Comparison of ENCODE assay signal across 27 mouse cellular contexts in genomic region chr6:149246166-149246701, GRCm38 (mm10). TPM values are rescaled to one million over a fixed set of nuclear protein-coding genes. Genes with fewer than 3 reads are reported as not detected.
A peak's percentile ranks its signal among the peaks of the same experiment; 100 is the strongest.
DNase-seq lines count a peak whose midpoint lies in the region; TF ChIP-seq lines count a peak whose summit lies in the region.
"Had no signal": no experiment of that assay in that cellular context is flagged by ENCODE, and none has a peak within 500 bp of the region (broad histone marks: within the 10 kb centered on the region; RNA-seq: fewer than 3 reads in every experiment).

No protein-coding gene starts in this region.

- H3K36me3 ChIP-seq in testis, adult 2 months (ENCODE audit: control insufficient read depth, insufficient read depth, low read length): no peaks in the 10 kb centered on the region
- H3K36me3 ChIP-seq: embryonic facial prominence, embryonic 10.5 days; embryonic facial prominence, embryonic 13.5 days; forebrain, embryonic 12.5 days; forebrain, embryonic 15.5 days; heart, embryonic 10.5 days had no signal

- H3K27me3 ChIP-seq in testis, adult 2 months (ENCODE audit: control insufficient read depth, insufficient read depth, low read length): no peaks in the 10 kb centered on the region
- H3K27me3 ChIP-seq: embryonic facial prominence, embryonic 13.5 days; forebrain, embryonic 12.5 days; forebrain, embryonic 15.5 days; heart, embryonic 13.5 days; Patski had no signal

- H3K4me1 ChIP-seq in testis, adult 2 months (ENCODE audit: control insufficient read depth, insufficient read depth, low read length): no peaks in the 10 kb centered on the region
- H3K4me1 ChIP-seq: embryonic facial prominence, embryonic 10.5 days; embryonic facial prominence, embryonic 13.5 days; forebrain, embryonic 12.5 days; forebrain, embryonic 15.5 days; heart, embryonic 10.5 days; heart, embryonic 13.5 days had no signal

- TF ChIP-seq POLR2A in testis, adult 2 months (IDR thresholded peaks at IDR 0.05; ENCODE audit: control insufficient read depth, low read depth, low read length): no peak

- TF ChIP-seq CTCF in testis, adult 2 months (IDR thresholded peaks at IDR 0.05; ENCODE audit: control insufficient read depth, insufficient read depth, insufficient replicate concordance, low read depth, low read length): no peak

- peak; percentile 11 for DNase-seq in adrenal gland, adult 2 months
- no peak for DNase-seq in adrenal gland, postnatal 25 days
- no peak for DNase-seq in testis, postnatal 14 days (ENCODE audit: low spot score)
- peak; percentile 59 for DNase-seq in retina, postnatal 1 day
- DNase-seq in natural killer cell, adult 2 months (ENCODE audit: low spot score in 2 of 2): no peak
- DNase-seq: adrenal gland, postnatal 14 days; cerebellum, adult 11-12 months; cerebellum, adult 8-10 months; cerebellum, postnatal 10 days; cerebellum, postnatal 36 days; embryo, embryonic 11 days; gastrocnemius, postnatal 10 days; gastrocnemius, postnatal 36 days; heart, adult 2 months; heart, postnatal 14 days; heart, postnatal 4 days had no signal

- peak overlapping the region; percentile 9; the same call in 1 of the 2 replicates for H3K27ac ChIP-seq in testis, adult 2 months (ENCODE audit: control insufficient read depth, insufficient read depth, low read depth, low read length)
- H3K27ac ChIP-seq: embryonic facial prominence, embryonic 10.5 days; embryonic facial prominence, embryonic 13.5 days; forebrain, embryonic 12.5 days; forebrain, embryonic 15.5 days; heart, adult 2 months; heart, embryonic 10.5 days; heart, embryonic 13.5 days; hindbrain, embryonic 14.5 days; hindbrain, postnatal 0 days had no signal

- no peak overlapping the region for H3K4me3 ChIP-seq in testis, adult 2 months (ENCODE audit: control insufficient read depth, low read depth, low read length)
- H3K4me3 ChIP-seq: embryonic facial prominence, embryonic 10.5 days; embryonic facial prominence, embryonic 13.5 days; erythroblast, embryonic 14.5 days; forebrain, embryonic 12.5 days; forebrain, embryonic 15.5 days; heart, adult 2 months; heart, embryonic 10.5 days; heart, embryonic 13.5 days had no signal

RNA-seq across cellular contexts. Expression of gene Amn1, which starts 57.7 kb away (rescaled TPM):
- 10 to 100 TPM; 22.1 to 23.0 TPM for total RNA-seq in adrenal gland, adult 2 months (2021)
- 9.1 and 9.2 TPM in 2 replicates for polyA plus RNA-seq in adrenal gland, adult 2 months (2012; rRNA removed)
- 28.5 and 31.1 TPM in 2 replicates for total RNA-seq in adrenal gland, postnatal 25 days (2021)
- polyA plus RNA-seq in testis, adult 2 months (2012; rRNA removed): 47.5 and 58.4 TPM in 2 replicates

Comparison
In these comparisons a context has a peak if more than half of its experiments do, and no peak if none do; other contexts are left out.
1. DNase-seq: peak in adrenal gland, adult 2 months (single experiment) and retina, postnatal 1 day (single experiment); none in adrenal gland, postnatal 25 days (single experiment), testis, postnatal 14 days (single experiment) and natural killer cell, adult 2 months (0 of 2).